16 mouse cellular contexts compared by ENCODE assay signal in genomic region chr13:113197872-113198502, GRCm38 (mm10). TPM values are rescaled to one million over a fixed set of nuclear protein-coding genes. Genes with fewer than 3 reads are reported as not detected.
DNase-seq lines count a peak whose midpoint lies in the region; ATAC-seq and TF ChIP-seq lines count a peak whose summit lies in the region.
"Had no signal": no experiment of that assay in that cellular context is flagged by ENCODE, and none has a peak within 500 bp of the region (broad histone marks: within the 10 kb centered on the region; RNA-seq: fewer than 3 reads in every experiment).

No protein-coding gene starts in this region.

- peak overlapping the region; percentile 23 for H3K4me3 ChIP-seq in spleen, adult 2 months (ENCODE audit: extremely low read depth, insufficient read depth, insufficient read length)
- H3K4me3 ChIP-seq: embryonic facial prominence, embryonic 12.5 days; liver, embryonic 12.5 days had no signal

- H3K4me1 ChIP-seq in spleen, adult 2 months (ENCODE audit: control insufficient read depth, insufficient read depth, insufficient read length) = no peaks in the 10 kb centered on the region; the same call in 1 of the 2 replicates

- no peaks in the 10 kb centered on the region for H3K36me3 ChIP-seq in spleen, adult 2 months (ENCODE audit: control insufficient read depth, insufficient read depth, low read length)
- H3K36me3 ChIP-seq: embryonic facial prominence, embryonic 12.5 days; liver, embryonic 12.5 days had no signal

- no peak for TF ChIP-seq POLR2A in spleen, adult 2 months (IDR thresholded peaks at IDR 0.05; ENCODE audit: low read depth, low read length)

- TF ChIP-seq CTCF in spleen, adult 2 months (IDR thresholded peaks at IDR 0.05; ENCODE audit: extremely low read depth, insufficient read depth, insufficient read length, insufficient replicate concordance) = no peak

- peak; percentile 60 for ATAC-seq in megakaryocyte-erythroid progenitor cell, adult 5-6 weeks (replicated peaks; ENCODE audit: low FRiP score, low TSS enrichment, poor library complexity, severe bottlenecking)
- ATAC-seq: liver, embryonic 12.5 days had no signal

- no peak overlapping the region for H3K27ac ChIP-seq in spleen, adult 2 months (ENCODE audit: insufficient read depth, low read length)
- H3K27ac ChIP-seq: embryonic facial prominence, embryonic 12.5 days; liver, embryonic 12.5 days had no signal

- DNase-seq in spleen, adult 2 months (ENCODE audit: low read depth in 1 of 2, low spot score in 2 of 2) = peak in 1 of 2 experiments; percentile 4
- DNase-seq in spleen, adult 12 weeks (ENCODE audit: low spot score) = no peak
- DNase-seq in T-cell, adult 2 months (ENCODE audit: low spot score) = peak; percentile 19
- peak; percentile 43 for DNase-seq in thymus, postnatal 4 days
- no peak for DNase-seq in retina, embryonic 14.5 days (ENCODE audit: low spot score)
- DNase-seq in cerebellum, postnatal 36 days = no peak
- DNase-seq: cerebellum, adult 9-10 months; kidney, adult 9 months; lung, postnatal 4 days had no signal

- no peaks in the 10 kb centered on the region for H3K27me3 ChIP-seq in spleen, adult 2 months (ENCODE audit: control insufficient read depth, insufficient read depth, low read length)
- H3K27me3 ChIP-seq: embryonic facial prominence, embryonic 12.5 days; liver, embryonic 12.5 days had no signal

- WGBS in spleen, adult 2 months = 11% methylated on average over 9 of the region's 9 CpGs

RNA-seq across cellular contexts. Expression of gene Esm1, which starts 11.5 kb away (rescaled TPM):
- polyA plus RNA-seq in spleen, adult 2 months (2012; rRNA removed) = 4.0 and 5.4 TPM in 2 replicates
- not detected in 2 replicates for total RNA-seq in megakaryocyte-erythroid progenitor cell, adult 5-6 weeks (2014; fragmentation: Nextera tagmentation)
- 0.53 TPM in 1 of 2 replicates, not detected in the other for total RNA-seq in megakaryocyte-erythroid progenitor cell, adult 5-6 weeks (2017)

RNA-seq across cellular contexts. Expression of gene Gzmk, which starts 27.7 kb away (rescaled TPM):
- polyA plus RNA-seq in spleen, adult 2 months (2012; rRNA removed) = 0.18 and 0.28 TPM in 2 replicates
- total RNA-seq in megakaryocyte-erythroid progenitor cell, adult 5-6 weeks (2014; fragmentation: Nextera tagmentation) = not detected in 2 replicates
- total RNA-seq in megakaryocyte-erythroid progenitor cell, adult 5-6 weeks (2017) = not detected in 2 replicates
- total RNA-seq: left cerebral cortex, postnatal 14 days had no signal
- polyA plus RNA-seq: embryonic facial prominence, embryonic 12.5 days; forebrain, embryonic 11.5 days; heart, embryonic 11.5 days; hindbrain, embryonic 11.5 days; liver, embryonic 12.5 days had no signal

Comparison
In these comparisons a context has a peak if more than half of its experiments do, and no peak if none do; other contexts are left out.
1. DNase-seq: peak in T-cell, adult 2 months (single experiment) and thymus, postnatal 4 days (single experiment); none in spleen, adult 12 weeks (single experiment), retina, embryonic 14.5 days (single experiment) and cerebellum, postnatal 36 days (0 of 2).